Mouse (Mus musculus) kidney, adult 2 months (tissue): ENCODE measurements around the gene Nol10.

Experiments
- CTCF ChIP-seq: fragments of 200-500 bp; conservative IDR thresholded peaks from 2 replicates; pipeline ENCODE4 v1.5.1; 2011; ENCODE audit warnings: low read depth, mild to moderate bottlenecking, control low read depth, low read length, moderate library complexity, mixed read lengths; ENCODE audit not compliant: insufficient read depth, insufficient read length
- POLR2A ChIP-seq: fragments of 200-500 bp; IDR thresholded peaks from one replicate; pipeline ENCODE4 v1.6.1; 2011; ENCODE audit warnings: low read depth, low read length, control low read depth

- TF ChIP-seq CTCF = no peak
- TF ChIP-seq POLR2A = no peak
These were observed 19.0 kb upstream of the Nol10 start, which contains the start of gene Atp6v1c2 for GRCm38 (mm10) chr12:17329259-17329658.
